Mouse (Mus musculus) cerebellum, adult 2 months (tissue): ENCODE results near the gene Rps16.

Experiments used
- CTCF ChIP-seq: fragments of 200-500 bp; IDR thresholded peaks from 2 replicates; pipeline ENCODE4 v1.5.1; 2011; ENCODE audit warnings: low read depth, mild to moderate bottlenecking, control low read depth, low read length, moderate library complexity, borderline replicate concordance; ENCODE audit not compliant: insufficient read depth
- POLR2A ChIP-seq: fragments of 200-500 bp; IDR thresholded peaks from 2 replicates; pipeline ENCODE4 v1.6.1; 2011; ENCODE audit warnings: low read length, control low read depth, borderline replicate concordance; ENCODE audit not compliant: insufficient read depth

DNA sequence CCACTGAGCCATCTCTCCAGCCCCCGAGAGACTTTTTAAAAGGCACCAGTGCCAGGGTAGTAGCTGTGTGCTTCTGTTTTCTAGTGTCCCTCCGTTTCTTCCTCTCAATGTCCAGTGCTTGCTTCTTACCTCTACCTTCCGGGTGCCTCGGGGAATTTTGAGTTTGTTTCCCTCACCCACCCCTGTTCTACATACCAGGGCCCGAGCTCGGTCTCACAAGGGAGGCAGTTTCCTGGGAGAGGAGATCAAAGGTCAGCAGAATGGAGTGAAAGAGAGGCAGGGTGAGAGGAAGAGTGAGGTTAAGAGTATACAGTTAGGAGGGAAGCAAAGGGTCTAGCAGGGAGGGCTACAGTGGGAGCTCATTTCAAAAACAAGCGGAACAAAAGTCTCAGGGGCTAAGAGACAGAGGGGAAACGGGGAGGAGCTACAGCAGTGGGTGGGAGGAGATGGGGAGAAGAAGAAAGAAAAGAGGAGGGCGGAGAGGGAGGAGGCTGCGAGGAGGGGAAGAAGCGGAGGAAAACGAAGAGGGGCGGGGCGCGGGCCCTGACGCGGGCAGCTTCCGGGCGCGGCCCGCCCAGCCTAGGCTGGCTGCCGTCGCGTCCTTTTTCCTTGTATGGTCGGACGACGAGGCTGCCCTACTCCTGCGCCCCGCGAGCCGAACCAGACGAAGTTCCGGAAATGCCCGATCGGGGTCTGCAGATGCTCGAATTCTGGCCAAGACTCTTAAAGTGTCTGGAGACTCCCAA, 24.9 kb downstream of the Rps16 start:
- TF ChIP-seq POLR2A (no peak), CTCF (no peak)
